Mouse (Mus musculus) activated CD4-positive, CD25-positive, alpha-beta regulatory T cell, adult 9 weeks (primary cell): Measurements from ENCODE around the gene Tango2. TPM values are rescaled to one million over a fixed set of nuclear protein-coding genes. Genes with fewer than 3 reads are reported as not detected.

Experiments
- polyA plus RNA-seq: library from polyadenylated mRNA; unstranded; fragments of 100-300 nt; shearing (Covaris generic); gene quantifications from one replicate; pipeline ENCODE4 v1.2.1, GENCODE M21; 2017

Tango2 gene
- 58.5 TPM for polyA plus RNA-seq

DNA sequence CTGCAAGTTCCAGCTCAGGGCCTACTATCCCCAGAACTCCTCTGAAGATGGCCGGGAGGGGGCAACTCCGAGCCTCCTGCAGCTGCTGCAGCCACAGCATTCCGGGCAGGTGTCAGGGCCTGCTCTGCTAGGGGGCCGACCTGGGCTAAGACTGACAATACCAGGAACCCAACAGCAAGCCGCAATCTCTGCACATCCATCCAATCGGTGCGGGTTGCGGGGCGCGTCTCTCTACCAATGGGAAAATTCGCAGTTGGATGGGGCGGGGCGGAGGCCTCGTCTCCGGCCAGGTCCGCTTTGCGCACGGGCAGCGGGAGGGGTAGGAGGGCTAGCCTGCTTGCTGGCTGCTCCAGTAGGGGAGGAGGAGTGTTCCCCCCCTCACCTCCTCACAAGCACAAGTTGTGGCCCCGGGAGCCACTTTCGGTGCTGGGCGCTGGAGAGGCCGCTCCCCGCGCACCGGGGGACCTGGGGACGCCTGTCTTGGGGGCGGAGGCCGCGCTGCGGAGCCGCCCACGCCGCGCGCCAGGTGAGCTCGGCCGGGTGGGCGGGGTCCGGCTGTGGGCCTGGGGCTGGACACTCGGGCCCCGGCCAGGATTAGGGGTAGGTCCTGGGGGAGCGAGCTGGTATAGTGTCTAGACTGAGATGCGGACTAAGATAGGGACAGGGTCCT lies at the start of gene Tango2, which contains the start of gene Arvcf:
Gene Tango2, minus strand, starts transcription at position 173 of the 670 bp plus-strand sequence.
Gene Arvcf, plus strand, starts transcription at position 252 of the 670 bp plus-strand sequence.

DNA sequence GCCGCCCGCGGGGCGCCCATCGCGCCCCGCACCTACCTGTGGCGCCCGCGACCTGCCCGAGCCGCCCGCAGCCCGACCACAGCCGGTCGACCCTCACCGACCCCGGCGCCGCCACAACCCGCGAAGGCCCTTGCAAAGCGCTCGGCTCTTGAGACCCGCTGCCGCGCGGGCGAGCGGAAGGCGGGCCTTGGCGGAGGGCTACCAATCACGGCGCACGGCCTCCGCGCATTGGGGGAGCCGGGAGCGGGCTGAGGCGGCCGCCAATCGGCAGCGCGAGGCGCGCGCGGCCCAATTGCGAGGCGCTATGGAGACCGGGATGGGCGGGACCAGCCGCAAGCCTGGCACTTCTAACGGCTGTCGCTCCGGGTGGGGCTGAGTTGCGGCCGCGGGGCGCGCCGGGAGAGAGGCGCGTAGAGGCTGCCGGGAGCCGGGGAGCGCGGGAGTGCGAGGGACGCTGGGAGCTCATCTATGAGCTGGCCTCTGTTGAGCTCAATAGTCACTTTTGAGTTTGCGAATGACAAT lies 58.8 kb downstream of the Tango2 start, which contains the start of gene Dgcr8:
Gene Dgcr8, minus strand, starts transcription at position 180 of the 522 bp plus-strand sequence.

DNA sequence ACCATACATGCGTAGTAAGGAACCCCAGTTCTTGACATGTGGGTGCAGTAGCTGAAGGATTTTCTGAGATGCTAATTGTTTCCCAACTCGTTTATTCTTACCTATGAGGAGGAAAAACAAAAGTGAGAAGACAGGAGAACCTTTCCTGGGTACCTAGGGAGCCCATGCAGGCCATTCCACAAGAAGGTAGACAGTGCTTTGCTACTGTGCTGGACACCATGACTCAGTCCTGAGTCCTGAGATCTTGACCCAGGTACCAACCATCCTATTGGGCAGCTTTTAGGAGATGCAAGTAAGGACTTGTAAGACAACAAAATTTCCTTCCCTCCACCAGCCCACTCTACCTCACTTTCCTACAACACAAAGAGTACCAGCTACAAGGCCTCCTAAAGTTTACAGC lies 89.7 kb downstream of the Tango2 start, which contains the start of gene Gm49776:
Gene Gm49776, minus strand, starts transcription at position 101 of the 400 bp plus-strand sequence.

Other genes starting within 250 kb of the Tango2 start
- not detected for gene Rtn4r, start 220.5 kb downstream of the Tango2 start, polyA plus RNA-seq
- not detected for gene Ccdc188, start 130.2 kb downstream of the Tango2 start, polyA plus RNA-seq
- gene Zdhhc8, start 113.0 kb downstream of the Tango2 start, polyA plus RNA-seq, result 2.7 TPM
- 102 TPM for gene Trmt2a, start 99.4 kb downstream of the Tango2 start, polyA plus RNA-seq
- gene Ranbp1, start 99.4 kb downstream of the Tango2 start, polyA plus RNA-seq, result 190 TPM
- gene Gm49776, start 89.8 kb downstream of the Tango2 start, polyA plus RNA-seq, result not detected
- gene Dgcr8, start 58.9 kb downstream of the Tango2 start, polyA plus RNA-seq, result 26.6 TPM
- gene Arvcf, start 79 bp upstream of the Tango2 start, polyA plus RNA-seq, result 1.3 TPM
- 31.0 TPM for gene Txnrd2, start 78.3 kb upstream of the Tango2 start, polyA plus RNA-seq
- 78.3 TPM for gene Comt, start 78.7 kb upstream of the Tango2 start, polyA plus RNA-seq
- 15.6 TPM for gene Gnb1l, start 150.6 kb upstream of the Tango2 start, polyA plus RNA-seq
- 0.89 TPM for gene Rtl10, start 150.8 kb upstream of the Tango2 start, polyA plus RNA-seq
- gene Tbx1, start 242.6 kb upstream of the Tango2 start, polyA plus RNA-seq, result not detected